Mouse (Mus musculus): Measurements from ENCODE around the gene Tmem29. TPM values are rescaled to one million over a fixed set of nuclear protein-coding genes. Genes with fewer than 3 reads are reported as not detected.
"Not testable (repeated sequence)": the region's sequence is repeated elsewhere in the genome, so short reads cannot be mapped to it uniquely, and the experiment has no call there.

The Tmem29 gene
- total RNA-seq (2018; cell fraction: chromatin; rRNA removed): 10 to 100 TPM in 23 of 26 experiments, 1 to 10 TPM in 3; 3.5 to 23.1 (median 16.0) TPM
- total RNA-seq (2018; cell fraction: cytosol; rRNA removed): 10 to 100 TPM in 4 of 26 experiments, 1 to 10 TPM in 22; 5.5 to 10.3 (median 8.7) TPM
- 10 to 100 TPM in 22 of 26 experiments, 1 to 10 TPM in 4; 8.3 to 31.6 (median 14.9) TPM for total RNA-seq (2018; cell fraction: nucleus; rRNA removed)
- polyA plus RNA-seq (2018): 7.7 to 21.0 TPM (median 8.1 TPM) in 3 replicates

DNA sequence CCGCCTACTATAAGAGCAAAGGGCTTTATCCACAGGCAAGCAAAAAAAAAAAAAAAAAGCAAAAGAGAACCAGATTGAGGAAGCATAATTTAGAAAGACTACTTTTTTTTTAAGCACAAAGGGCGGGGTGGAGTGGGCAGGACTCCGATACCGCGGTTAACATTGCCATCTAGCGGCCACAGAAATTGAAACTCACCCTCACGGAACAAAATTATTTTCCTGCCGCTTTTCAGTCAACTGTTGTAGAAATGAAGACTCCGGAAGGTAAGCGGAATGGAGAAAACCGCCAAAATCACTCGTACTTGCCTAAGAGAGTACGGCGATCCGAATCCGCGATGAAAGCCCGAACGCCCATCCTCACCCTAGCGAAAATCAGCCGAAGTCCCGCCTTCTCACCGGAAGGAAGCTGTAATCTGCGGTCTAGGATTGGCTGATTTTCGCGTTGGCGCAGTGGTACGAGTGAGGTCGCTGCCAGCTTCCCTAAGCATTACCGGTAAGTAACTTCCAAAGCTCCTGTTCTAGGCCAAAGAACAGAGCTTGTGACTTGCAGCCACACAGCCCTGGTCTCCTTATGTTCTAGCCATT lies at the start of gene Tmem29:
Tmem29 (minus strand) TSS at position 389 of the 585 bp plus-strand sequence.
- Histone ChIP-seq H3K36me3 (ENCODE audit: inconsistent target) (no peaks in the 10 kb centered on the region), H3K4me3 (ENCODE audit: inconsistent target) (peak within 1 kb of the TSS; percentile 45), H3K79me2 (ENCODE audit: inconsistent target) (no peaks in the 10 kb centered on the region), H3K27ac (peak within 1 kb of the TSS; percentile 60)
- WGBS (ENCODE audit: missing documents): 0% methylated on average over 25 of the region's 30 CpGs

- no peaks in the 10 kb centered on the region for H3K36me3 ChIP-seq (ENCODE audit: inconsistent target)
- no peak overlapping the region for H3K27ac ChIP-seq
- H3K79me2 ChIP-seq (ENCODE audit: inconsistent target): no peaks in the 10 kb centered on the region
- no peak overlapping the region for H3K4me3 ChIP-seq (ENCODE audit: inconsistent target)
- 90% methylated on average over 6 of the region's 6 CpGs for WGBS (ENCODE audit: missing documents)
Measured at GRCm38 (mm10) chrX:150508696-150509095, 49.7 kb upstream of the Tmem29 start.

GRCm38 (mm10) chrX:150487811-150488210 lies 28.9 kb upstream of the Tmem29 start:
- no CpG with 5 or more reads among the region's 10 CpGs for WGBS (ENCODE audit: missing documents)
- not testable (repeated sequence) for H3K79me2 ChIP-seq (ENCODE audit: inconsistent target); H3K36me3 ChIP-seq (ENCODE audit: inconsistent target); H3K27ac ChIP-seq; H3K4me3 ChIP-seq (ENCODE audit: inconsistent target)

DNA sequence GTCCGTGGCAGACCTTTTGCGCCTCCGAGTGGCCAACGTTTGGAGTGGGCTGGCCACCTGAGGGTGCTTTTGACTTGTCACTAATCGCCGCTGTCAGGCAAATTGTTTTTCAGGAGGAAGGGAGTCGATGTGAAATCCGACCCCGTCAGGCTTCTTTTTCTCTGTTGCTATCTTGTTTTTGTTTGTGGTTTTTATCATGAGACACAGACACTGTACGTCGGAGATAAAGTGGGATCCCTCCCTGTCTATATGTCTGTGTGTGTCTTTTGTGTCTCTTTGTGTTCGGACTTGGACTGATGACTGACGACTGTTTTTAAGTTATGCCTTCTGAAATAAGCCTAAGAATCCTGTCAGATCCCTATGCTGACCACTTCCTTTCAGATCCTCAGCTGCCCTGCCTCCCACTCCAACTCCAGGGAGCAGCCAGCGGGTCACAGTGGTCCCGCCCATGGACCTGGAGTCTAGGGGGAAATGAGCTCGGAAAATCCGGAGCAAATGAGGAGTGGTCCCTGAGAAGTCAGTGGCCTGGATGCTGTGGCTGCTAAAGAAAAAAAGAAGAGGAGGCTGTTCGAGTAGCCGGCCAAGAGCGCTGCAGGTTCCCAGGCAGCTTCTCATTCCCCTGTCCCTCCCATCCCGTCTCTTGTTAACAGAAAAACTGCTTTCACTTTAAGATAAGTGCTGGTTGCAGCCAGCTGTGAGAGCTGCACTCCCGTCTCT lies 27.5 kb upstream of the Tmem29 start:
- H3K79me2 ChIP-seq (ENCODE audit: inconsistent target); H3K4me3 ChIP-seq (ENCODE audit: inconsistent target); H3K27ac ChIP-seq; H3K36me3 ChIP-seq (ENCODE audit: inconsistent target): not testable (repeated sequence)
- 31% methylated on average over 2 of the region's 22 CpGs for WGBS (ENCODE audit: missing documents)

GRCm38 (mm10) chrX:150477854-150478780 lies 19.2 kb upstream of the Tmem29 start:
- WGBS (ENCODE audit: missing documents): 1% methylated on average over 32 of the region's 34 CpGs
- Histone ChIP-seq H3K27ac (peak overlapping the region; percentile 88), H3K79me2 (ENCODE audit: inconsistent target) (no peaks in the 10 kb centered on the region), H3K4me3 (ENCODE audit: inconsistent target) (peak overlapping the region; percentile 45), H3K36me3 (ENCODE audit: inconsistent target) (no peaks in the 10 kb centered on the region)

DNA sequence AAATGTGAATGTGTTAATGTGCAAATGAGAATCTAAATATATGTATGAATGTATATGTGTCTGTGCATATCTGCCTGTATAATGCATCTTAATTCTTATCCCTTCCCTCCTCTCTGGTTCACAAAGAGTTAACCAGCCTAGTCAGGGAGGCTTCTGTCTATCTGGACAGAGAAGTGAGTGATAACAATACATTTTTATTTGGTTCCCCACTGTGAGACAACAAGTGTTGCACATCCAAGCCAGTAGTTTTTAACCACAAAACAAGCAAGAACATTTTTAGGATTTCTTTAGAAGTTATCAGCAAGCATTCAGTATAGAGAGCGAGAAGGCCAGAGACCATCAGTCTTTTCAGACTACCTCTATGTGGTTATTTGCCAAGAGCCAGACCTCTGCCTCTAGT lies 12.5 kb upstream of the Tmem29 start:
- Histone ChIP-seq H3K27ac (no peak overlapping the region), H3K4me3 (ENCODE audit: inconsistent target) (no peak overlapping the region), H3K36me3 (ENCODE audit: inconsistent target) (no peaks in the 10 kb centered on the region), H3K79me2 (ENCODE audit: inconsistent target) (no peaks in the 10 kb centered on the region)
- 92% methylated on average over 1 of the region's 1 CpGs for WGBS (ENCODE audit: missing documents)

DNA sequence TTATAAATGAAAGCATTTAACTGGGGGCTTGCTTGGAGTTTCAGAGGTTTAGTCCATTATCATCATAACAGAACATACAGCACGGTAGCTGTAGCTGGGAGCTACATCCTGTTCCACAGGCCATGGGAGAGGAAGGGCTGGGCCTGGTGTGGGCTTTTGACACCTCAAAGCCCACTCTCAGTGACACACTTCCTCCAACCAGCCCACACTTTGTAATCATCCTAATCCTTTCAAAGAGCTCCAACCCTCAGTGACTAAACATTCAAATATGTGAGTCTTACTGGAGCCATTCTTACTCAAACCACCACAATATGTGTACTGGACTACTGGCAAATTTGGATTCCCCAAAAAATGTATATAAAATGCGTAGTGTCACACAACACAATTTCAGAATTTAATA lies 9.3 kb upstream of the Tmem29 start:
- H3K36me3 ChIP-seq (ENCODE audit: inconsistent target): no peaks in the 10 kb centered on the region
- H3K4me3 ChIP-seq (ENCODE audit: inconsistent target): no peak overlapping the region
- no peak overlapping the region for H3K27ac ChIP-seq
- 80% methylated on average over 2 of the region's 2 CpGs for WGBS (ENCODE audit: missing documents)
- no peaks in the 10 kb centered on the region for H3K79me2 ChIP-seq (ENCODE audit: inconsistent target)

DNA sequence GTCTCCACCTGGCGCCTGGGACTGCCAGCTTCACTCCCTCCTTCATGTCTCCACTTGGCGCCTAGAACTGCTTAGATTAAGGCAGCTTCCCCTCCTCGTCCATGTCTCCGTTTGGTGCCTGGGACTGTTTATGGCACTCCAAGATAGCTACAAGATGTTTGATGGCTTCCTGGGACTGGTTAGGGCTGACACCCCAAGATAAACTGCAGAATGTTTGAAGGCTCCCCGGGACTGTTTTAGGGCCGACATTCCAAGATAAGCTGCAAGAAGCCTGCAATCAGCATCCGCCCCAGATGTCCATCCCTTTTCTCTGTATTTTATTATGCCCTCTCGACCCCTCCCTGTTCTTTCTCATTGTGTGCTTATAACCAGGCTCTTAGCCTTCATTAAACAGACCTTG lies 7.9 kb upstream of the Tmem29 start:
- WGBS (ENCODE audit: missing documents): 80% methylated on average over 6 of the region's 8 CpGs
- H3K4me3 ChIP-seq (ENCODE audit: inconsistent target); H3K36me3 ChIP-seq (ENCODE audit: inconsistent target); H3K27ac ChIP-seq; H3K79me2 ChIP-seq (ENCODE audit: inconsistent target): not testable (repeated sequence)

DNA sequence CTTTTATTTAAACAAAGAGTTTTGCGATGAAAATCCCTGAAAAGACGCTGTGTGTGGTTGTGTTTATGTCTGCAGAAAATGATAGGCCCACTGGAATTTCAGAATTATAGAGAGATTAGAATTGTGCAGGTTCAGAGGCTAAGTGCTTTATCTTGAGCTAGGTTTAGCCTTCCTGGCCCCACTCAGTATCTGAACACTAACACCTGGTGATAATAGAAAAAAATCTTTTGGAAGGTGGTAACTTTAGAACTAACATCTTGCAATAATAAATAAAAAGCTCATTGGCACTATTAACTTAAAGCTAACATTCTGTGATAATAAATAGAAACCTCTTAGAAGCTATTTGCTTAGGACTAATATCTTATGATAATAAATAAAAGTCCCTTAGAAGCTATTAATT lies 1.2 kb upstream of the Tmem29 start:
- 94% methylated on average over 2 of the region's 2 CpGs for WGBS (ENCODE audit: missing documents)
- H3K36me3 ChIP-seq (ENCODE audit: inconsistent target): no peaks in the 10 kb centered on the region
- H3K27ac ChIP-seq: no peak overlapping the region
- H3K4me3 ChIP-seq (ENCODE audit: inconsistent target): no peak overlapping the region
- H3K79me2 ChIP-seq (ENCODE audit: inconsistent target): no peaks in the 10 kb centered on the region

- Histone ChIP-seq H3K79me2 (ENCODE audit: inconsistent target) (no peaks in the 10 kb centered on the region), H3K36me3 (ENCODE audit: inconsistent target) (no peaks in the 10 kb centered on the region), H3K27ac (peak overlapping the region; percentile 60), H3K4me3 (ENCODE audit: inconsistent target) (peak overlapping the region; percentile 45)
- 58% methylated on average over 8 of the region's 8 CpGs for WGBS (ENCODE audit: missing documents)
Measured at GRCm38 (mm10) chrX:150459411-150459927, 515 bp upstream of the Tmem29 start.

GRCm38 (mm10) chrX:150458136-150458535 lies 818 bp downstream of the Tmem29 start:
- Histone ChIP-seq H3K36me3 (ENCODE audit: inconsistent target) (no peaks in the 10 kb centered on the region), H3K4me3 (ENCODE audit: inconsistent target) (no peak overlapping the region; the same call in 1 of the 2 replicates), H3K27ac (no peak overlapping the region), H3K79me2 (ENCODE audit: inconsistent target) (no peaks in the 10 kb centered on the region)
- 54% methylated on average over 2 of the region's 3 CpGs for WGBS (ENCODE audit: missing documents)

DNA sequence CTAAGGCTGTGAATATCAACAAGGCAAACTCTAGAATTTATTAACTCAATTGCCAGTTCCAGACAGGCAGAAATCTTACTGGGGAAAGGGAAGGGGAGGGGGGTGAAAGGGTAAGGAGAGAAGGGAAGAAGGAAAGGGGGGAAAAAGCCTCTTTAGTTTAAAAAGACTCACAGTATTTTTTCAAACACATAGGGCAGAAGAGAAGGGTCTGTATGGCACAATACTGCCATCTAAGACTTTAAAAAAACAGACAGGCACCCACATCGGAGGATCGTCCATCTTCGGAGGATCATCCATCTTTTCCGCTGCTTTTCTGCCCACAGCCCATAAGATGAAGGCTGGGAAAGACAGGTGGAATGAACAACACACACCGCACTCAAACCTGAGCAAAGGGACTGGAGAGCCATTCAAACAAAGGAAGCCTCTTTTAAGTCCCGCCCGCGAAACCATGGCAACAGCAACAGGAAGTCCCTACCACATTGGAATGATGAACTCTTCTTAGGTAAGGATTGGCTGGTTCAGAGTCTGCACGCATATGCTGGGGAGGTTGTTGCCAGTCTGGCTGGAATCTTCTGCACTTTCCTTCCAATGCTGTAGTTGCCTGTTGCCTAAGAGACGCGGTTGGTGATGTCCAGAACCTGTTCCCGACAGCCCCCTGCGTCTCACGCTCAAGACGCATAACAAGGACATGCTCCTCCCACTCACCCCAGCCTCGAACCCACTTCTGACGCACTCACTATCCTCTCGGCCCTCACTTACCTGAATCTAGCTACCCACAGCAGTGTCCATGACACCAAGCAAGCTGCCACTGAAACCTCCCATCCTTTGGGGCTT lies 18.2 kb downstream of the Tmem29 start:
- WGBS (ENCODE audit: missing documents): 39% methylated on average over 18 of the region's 18 CpGs
- Histone ChIP-seq H3K27ac (no peak overlapping the region), H3K79me2 (ENCODE audit: inconsistent target) (no peaks in the 10 kb centered on the region), H3K36me3 (ENCODE audit: inconsistent target) (no peaks in the 10 kb centered on the region), H3K4me3 (ENCODE audit: inconsistent target) (no peak overlapping the region)

- Histone ChIP-seq H3K79me2 (ENCODE audit: inconsistent target) (no peaks in the 10 kb centered on the region), H3K4me3 (ENCODE audit: inconsistent target) (no peak overlapping the region), H3K27ac (no peak overlapping the region), H3K36me3 (ENCODE audit: inconsistent target) (no peaks in the 10 kb centered on the region)
- 84% methylated on average over 2 of the region's 2 CpGs for WGBS (ENCODE audit: missing documents)
Measured at GRCm38 (mm10) chrX:150436373-150436772, 22.6 kb downstream of the Tmem29 start.

- no peak overlapping the region for H3K27ac ChIP-seq
- WGBS (ENCODE audit: missing documents): 79% methylated on average over 7 of the region's 7 CpGs
- no peaks in the 10 kb centered on the region for H3K79me2 ChIP-seq (ENCODE audit: inconsistent target)
- no peaks in the 10 kb centered on the region for H3K36me3 ChIP-seq (ENCODE audit: inconsistent target)
- no peak overlapping the region for H3K4me3 ChIP-seq (ENCODE audit: inconsistent target)
Measured at GRCm38 (mm10) chrX:150435367-150435766, 23.6 kb downstream of the Tmem29 start.
